Mouse (Mus musculus) bone marrow, adult 2 months (tissue): ENCODE data around the gene Cym.

ENCODE experiments used
- CTCF ChIP-seq: fragments of 200-500 bp; IDR thresholded peaks from 2 replicates; pipeline ENCODE4 v1.5.1; 2011; ENCODE audit warnings: low read length, control low read depth; ENCODE audit not compliant: control insufficient read depth, insufficient read depth
- POLR2A ChIP-seq: fragments of 200-500 bp; IDR thresholded peaks from 2 replicates; pipeline ENCODE4 v1.6.1; 2011; ENCODE audit warnings: low read depth, mild to moderate bottlenecking, control low read depth, low read length, borderline replicate concordance; ENCODE audit not compliant: control insufficient read depth

- TF ChIP-seq CTCF (no peak), POLR2A (no peak)
Observed at GRCm38 (mm10) chr3:107231202-107231601, 9.7 kb upstream of the Cym start.
